Mouse (Mus musculus): ENCODE results near the gene Klf11. TPM values are rescaled to one million over a fixed set of nuclear protein-coding genes. Genes with fewer than 3 reads are reported as not detected.

The Klf11 gene
- total and polyA plus RNA-seq, 3 experiments, result 7.2 to 9.2 (median 7.3) TPM

- Histone ChIP-seq H3K27me3 (replicated peaks) (no peaks in the 10 kb centered on the region), H3K27ac (ENCODE audit: insufficient read depth, low read depth) (no peak overlapping the region), H3K4me1 (ENCODE audit: control insufficient read depth in 1 of 2, insufficient read depth in 2 of 2) (peaks cover 9 to 47% of the 10 kb centered on the region in 2 experiments), H3K36me3 (replicated peaks in 1 of 2; ENCODE audit: control insufficient read depth in 1 of 2, insufficient read depth in 1 of 2, low read length in 1 of 2) (peaks cover 33 to 61% of the 10 kb centered on the region in 2 experiments), H3K4me3 (replicated peaks in 1 of 3; ENCODE audit: low read depth in 2 of 3, low read length in 2 of 3, poor library complexity in 1 of 3) (no peak overlapping the region), H3K79me2 (replicated peaks; ENCODE audit: control insufficient read depth, extremely low read depth, insufficient read depth, poor library complexity, severe bottlenecking) (no peaks in the 10 kb centered on the region; the same call in 1 of the 2 replicates), H3K4me2 (ENCODE audit: insufficient read depth, low read depth, poor library complexity, severe bottlenecking) (no peak overlapping the region), H3K9me3 (replicated peaks; ENCODE audit: low read length) (no peaks in the 10 kb centered on the region), H3K9ac (ENCODE audit: insufficient read depth, low read depth) (no peak overlapping the region)
- no peak for DNase-seq (ENCODE audit: extremely low read depth)
- dilution Hi-C loops (cut with MboI; ENCODE audit: extremely low pct_ligation_motif_present, extremely low pct_unique_long_range_greater_than_20kb, low sequenced_read_pairs) (no loop called here), in situ Hi-C loops (cut with MboI; ENCODE audit: low pct_ligation_motif_present, low pct_unique_long_range_greater_than_20kb, low sequenced_read_pairs) (no loop called here)
- TF ChIP-seq HCFC1 (IDR thresholded peaks at IDR 0.05; ENCODE audit: low read depth, low read length) (no peak), ETS1 (conservative IDR thresholded peaks at IDR 0.05; ENCODE audit: low read depth, low read length) (no peak)
These were observed 11.1 kb downstream of the Klf11 start for GRCm38 (mm10) chr12:24662131-24662530.

GRCm38 (mm10) chr12:24680096-24680491 is 29.0 kb downstream of the Klf11 start:
- no peak overlapping the region for H3K4me2 ChIP-seq (ENCODE audit: insufficient read depth, low read depth, poor library complexity, severe bottlenecking)
- dilution Hi-C loops (cut with MboI; ENCODE audit: extremely low pct_ligation_motif_present, extremely low pct_unique_long_range_greater_than_20kb, low sequenced_read_pairs) (no loop called here), in situ Hi-C loops (cut with MboI; ENCODE audit: low pct_ligation_motif_present, low pct_unique_long_range_greater_than_20kb, low sequenced_read_pairs) (no loop called here)
- H3K27ac ChIP-seq (ENCODE audit: insufficient read depth, low read depth), result no peak overlapping the region
- peaks cover 0 to 6% of the 10 kb centered on the region in 2 experiments; a peak in 2 of 4 replicates for H3K4me1 ChIP-seq (ENCODE audit: control insufficient read depth in 1 of 2, insufficient read depth in 2 of 2)
- TF ChIP-seq TBP (conservative IDR thresholded peaks at IDR 0.05; ENCODE audit: low read depth, low read length) (no peak), MYC (IDR thresholded peaks at IDR 0.05; ENCODE audit: low read depth, low read length) (no peak), E2F4 (IDR thresholded peaks at IDR 0.05; ENCODE audit: insufficient replicate concordance, low read depth, low read length) (no peak), PAX5 (IDR thresholded peaks at IDR 0.05; ENCODE audit: low read length) (no peak), MAX (IDR thresholded peaks at IDR 0.05; ENCODE audit: low read length) (no peak), CHD2 (IDR thresholded peaks at IDR 0.05; ENCODE audit: low read length) (no peak), MEF2A (IDR thresholded peaks at IDR 0.05; ENCODE audit: borderline replicate concordance, low read depth, low read length) (no peak), POLR2A (IDR thresholded peaks at IDR 0.05; ENCODE audit: low read depth, low read length) (no peak), MXI1 (IDR thresholded peaks at IDR 0.05; ENCODE audit: low read depth, low read length) (no peak), ZMIZ1 (IDR thresholded peaks at IDR 0.05; ENCODE audit: low read depth, low read length) (no peak), GABPA (IDR thresholded peaks at IDR 0.05; ENCODE audit: insufficient replicate concordance, low read depth, low read length) (no peak), UBTF (IDR thresholded peaks at IDR 0.05; ENCODE audit: low read depth, low read length) (no peak), NELFE (IDR thresholded peaks at IDR 0.05; ENCODE audit: low read depth, low read length) (no peak), EP300 (IDR thresholded peaks at IDR 0.05; ENCODE audit: low read length) (no peak), BHLHE40 (IDR thresholded peaks at IDR 0.05; ENCODE audit: low read depth, low read length) (no peak), JUND (conservative IDR thresholded peaks at IDR 0.05; ENCODE audit: low read depth, low read length) (no peak), NRF1 (IDR thresholded peaks at IDR 0.05; ENCODE audit: low read depth, low read length) (no peak)
- H3K4me3 ChIP-seq (replicated peaks in 1 of 3; ENCODE audit: low read depth in 2 of 3, low read length in 2 of 3, poor library complexity in 1 of 3), result no peak overlapping the region
- H3K36me3 ChIP-seq (replicated peaks in 1 of 2; ENCODE audit: control insufficient read depth in 1 of 2, insufficient read depth in 1 of 2, low read length in 1 of 2), result no peaks in the 10 kb centered on the region
- DNase-seq (ENCODE audit: extremely low read depth), result no peak
- H3K9me3 ChIP-seq (replicated peaks; ENCODE audit: low read length), result no peaks in the 10 kb centered on the region
- no peaks in the 10 kb centered on the region for H3K27me3 ChIP-seq (replicated peaks)
- H3K79me2 ChIP-seq (replicated peaks; ENCODE audit: control insufficient read depth, extremely low read depth, insufficient read depth, poor library complexity, severe bottlenecking), result no peaks in the 10 kb centered on the region
- H3K9ac ChIP-seq (ENCODE audit: insufficient read depth, low read depth), result no peak overlapping the region
